Mouse (Mus musculus) ES-Bruce4 (cell line): ENCODE data around the gene Ago4.

Source experiments
- CTCF ChIP-seq: IDR thresholded peaks from one replicate; pipeline ENCODE4 v1.8.1; 2011; ENCODE audit warnings: low read depth, low read length
- POLR2A ChIP-seq: IDR thresholded peaks from one replicate; pipeline ENCODE4 v1.8.1; 2011; ENCODE audit warnings: low read length; ENCODE audit not compliant: insufficient read depth

- TF ChIP-seq CTCF (no peak), POLR2A (no peak)
Measured at GRCm38 (mm10) chr4:126495942-126496790, 37.1 kb downstream of the Ago4 start.
